ENCODE assay signal across 8 mouse cellular contexts in the genomic region with DNA sequence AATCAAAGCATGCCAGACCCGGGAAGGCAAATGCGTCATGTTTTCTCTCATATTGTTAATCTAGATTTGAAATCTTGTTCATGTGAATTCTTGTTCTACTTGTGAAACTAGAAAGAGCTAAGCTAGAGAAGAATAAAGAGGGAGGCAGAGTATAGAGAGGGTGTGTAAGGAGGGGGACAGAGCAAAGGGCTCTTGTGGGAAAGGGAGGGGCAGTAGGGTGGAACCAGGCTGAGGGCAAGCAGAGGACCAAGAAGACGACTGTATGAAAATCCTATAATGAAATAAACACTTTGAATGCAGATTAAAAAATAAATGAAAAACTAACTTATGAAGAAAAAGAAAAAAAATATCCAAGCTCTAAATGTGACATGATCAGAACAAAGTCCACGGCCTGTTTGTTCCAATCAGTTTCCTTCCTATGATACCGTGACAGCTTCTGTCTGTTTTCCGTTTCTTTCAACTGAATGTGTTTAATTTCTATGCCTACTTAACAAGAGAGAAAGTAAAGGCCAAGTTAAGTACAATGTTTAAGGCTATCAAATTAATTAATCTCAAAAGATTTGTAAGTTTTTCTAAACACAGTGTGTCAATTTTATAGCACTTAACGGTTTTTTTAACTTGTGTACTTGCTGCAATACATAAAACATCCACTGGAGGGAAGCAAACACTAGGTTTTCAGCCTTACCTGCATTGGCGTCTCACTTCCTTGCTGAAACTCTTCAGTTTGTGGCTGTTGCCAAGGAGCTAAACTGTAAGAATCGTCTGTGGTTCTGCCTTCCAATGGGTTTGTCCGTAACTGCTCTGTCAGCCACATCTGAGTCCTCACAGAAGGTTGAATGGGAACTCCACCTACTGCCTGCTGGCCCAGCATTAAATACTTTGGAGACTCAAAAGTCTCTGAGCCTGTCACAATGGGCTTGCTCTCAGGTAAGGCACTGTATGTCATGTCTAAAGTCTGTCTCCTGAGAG. TPM values are rescaled to one million over a fixed set of nuclear protein-coding genes. Genes with fewer than 3 reads are reported as not detected.
DNase-seq lines count a peak whose midpoint lies in the region; ATAC-seq lines count a peak whose summit lies in the region.

No protein-coding gene starts in this region.

- H3K9me3 ChIP-seq in liver, embryonic 13.5 days (replicated peaks), result no peaks in the 10 kb centered on the region

- H3K4me2 ChIP-seq in liver, embryonic 13.5 days, result no peak overlapping the region

- no peak for ATAC-seq in liver, embryonic 13.5 days (ENCODE audit: low read depth)

- H3K27me3 ChIP-seq in liver, embryonic 13.5 days, result no peaks in the 10 kb centered on the region

- no peak overlapping the region for H3K9ac ChIP-seq in liver, embryonic 13.5 days

- no peak overlapping the region for H3K4me3 ChIP-seq in liver, embryonic 13.5 days (replicated peaks)

- no peak overlapping the region for H3K27ac ChIP-seq in liver, embryonic 13.5 days

- H3K36me3 ChIP-seq in liver, embryonic 13.5 days, result peaks cover 8% of the 10 kb centered on the region; the same call in 1 of the 2 replicates

- peak; percentile 13 to 16 for DNase-seq in urinary bladder, adult 18-20 months (ENCODE audit: low spot score in 2 of 2)
- DNase-seq in urinary bladder, postnatal 4 days (ENCODE audit: low spot score in 2 of 2), result no peak
- peak; percentile 34 for DNase-seq in cerebellum, adult 11-12 months
- DNase-seq in forelimb bud, embryonic 11.5 days (ENCODE audit: low read depth, low spot score), result peak; percentile 78
- DNase-seq in kidney, adult 8-10 months, result peak; percentile 41 to 43
- DNase-seq in liver, embryonic 13.5 days, result peak; percentile 34
- DNase-seq in neural tube, embryonic 10.5 days (ENCODE audit: extremely low spot score, low spot score), result peak; percentile 24
- DNase-seq in thymus, postnatal 14 days, result peak; percentile 64

- WGBS in liver, embryonic 13.5 days (ENCODE audit: insufficient replicate concordance), result 51% methylated on average over 10 of the region's 10 CpGs

- 0 out of 2 replicates have a peak, but pooled peaks cover 8% of the 10 kb centered on the region for H3K4me1 ChIP-seq in liver, embryonic 13.5 days (replicated peaks)

RNA-seq across cellular contexts. Expression of a gene that starts 10.6 kb away (rescaled TPM):
- 0.37 and 1.1 TPM in 2 replicates for polyA plus RNA-seq in liver, embryonic 13.5 days (2015; fragmentation: Nextera tagmentation; extraction: Ambion mirVana)

RNA-seq across cellular contexts. Expression of a gene that starts 31.7 kb away (rescaled TPM):
- polyA plus RNA-seq in liver, embryonic 13.5 days (2015; fragmentation: Nextera tagmentation; extraction: Ambion mirVana), result 1.1 and 1.3 TPM in 2 replicates

Comparison
In these comparisons a context has a peak if more than half of its experiments do, and no peak if none do; other contexts are left out.
1. DNase-seq: peak in urinary bladder, adult 18-20 months (2 of 2), cerebellum, adult 11-12 months (single experiment), forelimb bud, embryonic 11.5 days (single experiment), kidney, adult 8-10 months (2 of 2), liver, embryonic 13.5 days (single experiment), neural tube, embryonic 10.5 days (single experiment) and thymus, postnatal 14 days (single experiment); none in urinary bladder, postnatal 4 days (0 of 2).